Mouse (Mus musculus): ENCODE data around the gene Gm4353.

DNA sequence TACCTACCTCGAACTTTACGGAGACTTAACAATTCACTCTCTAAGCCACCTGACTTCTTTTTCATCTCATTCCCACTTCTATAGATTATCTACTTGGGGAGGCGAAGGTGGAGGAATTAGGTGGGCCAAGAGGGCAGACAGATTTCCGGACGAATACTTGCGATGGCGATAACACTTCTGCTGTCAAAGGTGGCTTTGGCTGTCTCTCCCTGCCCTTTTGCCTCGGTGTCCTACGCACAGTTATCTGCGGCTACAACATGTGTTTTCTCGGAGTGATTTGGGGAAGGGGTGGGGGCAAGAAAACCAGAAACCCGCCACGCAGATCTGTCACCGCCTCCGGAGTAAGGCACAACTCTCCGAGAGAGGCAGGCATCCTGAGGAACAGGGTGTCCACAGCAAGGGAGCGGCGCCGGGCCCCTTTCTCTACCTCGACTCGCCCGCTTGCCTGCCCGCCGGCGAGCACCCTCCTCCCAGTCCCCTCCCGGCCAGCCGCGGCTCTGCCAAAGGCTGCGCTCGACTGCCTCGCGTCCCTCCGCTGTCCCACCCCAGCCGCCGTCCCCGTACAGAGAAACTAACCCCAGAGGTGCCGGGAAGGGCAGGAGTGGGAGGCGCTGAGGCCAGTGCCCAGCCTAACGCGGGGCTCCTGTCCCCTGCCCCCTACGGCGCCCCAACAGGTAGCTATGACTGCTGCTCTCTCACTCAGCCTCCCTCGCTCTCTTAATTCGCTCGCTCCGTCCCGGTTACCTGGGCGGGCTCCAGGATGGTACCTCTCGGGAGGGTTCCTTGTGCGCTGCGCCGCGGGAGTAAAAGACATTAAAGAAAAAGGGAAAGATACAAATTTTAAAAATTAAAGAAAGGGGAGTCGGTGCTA, 50.8 kb downstream of the Gm4353 start:
- TF ChIP-seq EP300 (IDR thresholded peaks at IDR 0.05; ENCODE audit: low read depth) (no peak), CTCF (IDR thresholded peaks at IDR 0.05; ENCODE audit: low read depth) (no peak)

All from heart, postnatal 0 days (tissue).